Mouse (Mus musculus) ovary, postnatal 14 days (tissue): ENCODE measurements around the gene Tspan11.

Source experiments
- DNase-seq: peaks from one replicate; pipeline ENCODE4 v3.0.0; 2022; ENCODE audit warnings: low spot score

The Tspan11 gene

GRCm38 (mm10) chr6:127933841-127934240 lies 46.5 kb downstream of the Tspan11 start:
- no peak for DNase-seq

DNA sequence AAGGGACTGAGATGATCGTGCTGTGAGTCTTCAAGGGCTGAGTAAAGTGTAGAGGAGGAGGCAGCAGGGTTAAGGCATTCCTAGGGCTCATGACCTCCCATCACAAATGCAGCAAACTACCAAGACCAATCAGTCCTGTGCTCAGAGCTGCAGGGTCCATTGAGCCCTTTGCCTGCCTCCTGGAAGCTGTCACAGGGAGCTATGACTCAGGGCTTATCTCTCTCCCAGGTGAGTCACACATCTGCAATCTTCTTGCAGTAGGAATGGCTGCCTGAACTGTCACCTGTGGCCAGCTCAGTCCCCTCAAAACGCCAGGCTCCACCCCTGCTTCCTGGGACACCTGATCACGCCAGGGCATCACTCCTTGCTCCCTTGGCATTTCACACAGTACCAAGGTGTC lies 47.7 kb downstream of the Tspan11 start:
- DNase-seq: no peak

- DNase-seq: no peak
Observed at GRCm38 (mm10) chr6:127942421-127942820, 55.0 kb downstream of the Tspan11 start.

GRCm38 (mm10) chr6:127945725-127946124 lies 58.3 kb downstream of the Tspan11 start:
- DNase-seq: peak; percentile 73

DNA sequence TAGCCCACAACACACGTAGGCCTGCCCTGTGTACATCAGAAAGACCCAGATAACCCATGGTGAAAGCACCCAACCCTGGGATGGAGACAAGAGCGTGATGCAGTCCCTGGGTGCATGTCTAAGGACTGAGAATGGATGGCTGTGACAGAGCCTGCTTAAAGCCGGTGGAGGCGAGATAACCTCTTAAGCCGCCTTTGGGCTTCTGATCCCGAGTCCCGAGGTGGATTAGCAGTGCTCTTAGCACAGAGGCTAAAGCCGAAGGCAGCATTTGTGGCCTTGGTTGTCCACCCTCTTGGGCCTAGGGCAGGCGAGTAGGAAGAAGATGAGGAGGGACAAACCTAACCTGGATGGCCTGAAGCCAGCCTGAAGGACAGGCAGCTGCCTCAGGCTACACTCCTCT lies 61.3 kb downstream of the Tspan11 start:
- no peak for DNase-seq

- DNase-seq: no peak
Observed at GRCm38 (mm10) chr6:127949885-127950284, 62.5 kb downstream of the Tspan11 start.

- DNase-seq: no peak
Observed at GRCm38 (mm10) chr6:127953071-127953470, 65.7 kb downstream of the Tspan11 start.

GRCm38 (mm10) chr6:127956172-127956571 lies 68.8 kb downstream of the Tspan11 start:
- DNase-seq: no peak

- no peak for DNase-seq
Observed at GRCm38 (mm10) chr6:127960203-127960602, 72.8 kb downstream of the Tspan11 start.

GRCm38 (mm10) chr6:127965497-127965896 lies 78.1 kb downstream of the Tspan11 start:
- no peak for DNase-seq

GRCm38 (mm10) chr6:127969709-127970108 lies 82.3 kb downstream of the Tspan11 start:
- DNase-seq: no peak

GRCm38 (mm10) chr6:127970120-127970519 lies 82.7 kb downstream of the Tspan11 start:
- peak; percentile 81 for DNase-seq

DNA sequence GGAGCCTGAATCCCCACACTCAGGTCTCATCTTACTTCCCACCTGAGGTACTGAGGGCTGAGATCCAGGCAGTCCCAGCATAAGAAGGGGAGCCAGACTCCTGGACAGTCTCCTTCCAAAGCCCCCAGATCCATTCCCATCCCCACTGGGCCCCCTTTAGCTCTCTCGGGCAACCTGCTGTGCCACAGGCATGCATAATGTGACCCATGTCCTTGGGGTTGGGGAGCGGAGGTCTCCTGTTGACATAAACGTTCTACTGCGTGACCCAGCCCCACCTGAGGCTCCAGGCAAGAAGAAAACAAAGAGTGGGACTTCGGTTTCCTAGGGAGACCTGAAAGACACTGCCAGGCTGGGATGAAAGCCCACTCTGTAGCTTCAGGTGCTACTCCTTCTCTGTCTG lies 83.5 kb downstream of the Tspan11 start:
- no peak for DNase-seq

GRCm38 (mm10) chr6:127971931-127972330 lies 84.5 kb downstream of the Tspan11 start:
- no peak for DNase-seq

DNA sequence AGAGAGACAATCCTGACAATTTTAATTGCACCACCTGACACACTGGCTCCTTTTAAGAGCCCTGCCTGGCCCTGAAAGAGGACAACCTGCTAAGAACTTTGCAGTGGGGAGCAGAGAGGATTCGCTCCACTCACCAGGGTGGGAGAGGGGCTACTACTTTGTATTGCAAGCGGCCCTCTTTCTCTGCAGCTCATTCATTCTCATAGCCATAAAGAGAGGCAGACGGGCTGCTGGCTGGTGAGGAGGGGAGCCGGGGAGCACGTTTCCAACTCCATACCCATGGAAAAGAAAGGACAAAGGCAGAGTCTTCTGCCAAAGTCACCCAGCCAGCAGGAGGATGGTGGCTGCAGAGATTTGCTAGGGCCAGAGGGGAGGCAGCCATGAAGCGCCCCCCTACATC lies 86.2 kb downstream of the Tspan11 start:
- no peak for DNase-seq

DNA sequence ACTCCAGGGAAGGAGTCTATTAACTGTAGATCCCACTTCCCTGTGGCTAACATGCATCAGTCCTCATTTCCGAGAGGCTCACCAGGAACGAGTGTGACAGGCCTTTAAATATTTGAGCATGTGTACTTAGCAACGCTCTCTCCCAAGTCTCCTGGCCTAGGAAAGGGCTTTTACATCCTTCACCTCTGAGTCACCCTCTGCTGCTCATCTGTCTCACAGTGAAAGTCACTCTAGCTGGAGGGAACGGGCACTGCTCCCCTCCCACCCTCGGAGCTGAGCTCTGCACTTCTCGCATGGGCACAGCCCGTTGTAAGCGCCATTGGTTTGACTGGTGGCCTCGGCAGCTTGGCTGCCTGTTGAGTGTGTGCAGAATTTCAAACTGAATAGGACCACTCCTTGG lies 86.6 kb downstream of the Tspan11 start:
- no peak for DNase-seq

DNA sequence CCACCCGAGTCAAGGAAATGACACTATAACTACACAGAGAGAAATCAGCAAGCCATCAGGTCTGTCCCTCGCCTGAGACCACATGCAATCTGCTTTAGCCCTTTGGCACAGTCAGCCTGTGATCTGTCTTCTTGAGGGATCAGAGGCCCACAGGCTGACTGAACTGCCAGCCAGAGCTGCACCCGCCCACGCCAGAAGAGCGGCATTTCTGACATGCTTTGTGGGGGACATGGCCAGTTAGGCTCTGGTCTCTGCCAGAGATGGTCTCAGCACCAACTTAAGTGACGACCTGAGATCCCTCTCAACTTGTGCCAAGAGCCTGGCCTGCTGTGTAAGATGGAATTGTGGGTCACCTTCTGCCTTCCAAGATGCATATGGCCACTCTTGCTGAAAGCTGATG lies 89.3 kb downstream of the Tspan11 start:
- DNase-seq: no peak

DNA sequence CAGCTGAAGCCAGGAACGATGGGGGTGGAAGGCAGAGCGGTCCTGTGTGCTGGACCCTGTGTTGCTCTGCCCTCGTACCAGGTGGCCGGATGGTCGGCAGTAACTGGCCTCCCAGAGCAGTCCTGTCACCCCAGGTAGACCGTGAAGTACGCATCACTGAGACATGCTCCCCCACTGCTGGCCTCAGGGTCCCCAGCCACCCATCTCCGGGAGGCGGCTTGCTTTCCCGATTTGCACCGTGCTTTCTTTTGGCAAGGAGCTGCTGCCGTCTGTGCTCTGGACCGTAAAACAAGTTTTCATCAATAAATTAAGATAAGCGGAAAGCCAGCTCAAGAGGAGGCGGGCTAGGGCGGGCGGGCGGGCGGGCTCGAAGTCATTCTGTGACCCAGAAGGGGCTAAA lies 91.6 kb downstream of the Tspan11 start:
- no peak for DNase-seq

GRCm38 (mm10) chr6:127979831-127980230 lies 92.4 kb downstream of the Tspan11 start:
- DNase-seq: no peak

GRCm38 (mm10) chr6:127980381-127981045 lies 93.1 kb downstream of the Tspan11 start:
- no peak for DNase-seq

GRCm38 (mm10) chr6:127981176-127981575 lies 93.8 kb downstream of the Tspan11 start:
- peak; percentile 37 for DNase-seq

DNA sequence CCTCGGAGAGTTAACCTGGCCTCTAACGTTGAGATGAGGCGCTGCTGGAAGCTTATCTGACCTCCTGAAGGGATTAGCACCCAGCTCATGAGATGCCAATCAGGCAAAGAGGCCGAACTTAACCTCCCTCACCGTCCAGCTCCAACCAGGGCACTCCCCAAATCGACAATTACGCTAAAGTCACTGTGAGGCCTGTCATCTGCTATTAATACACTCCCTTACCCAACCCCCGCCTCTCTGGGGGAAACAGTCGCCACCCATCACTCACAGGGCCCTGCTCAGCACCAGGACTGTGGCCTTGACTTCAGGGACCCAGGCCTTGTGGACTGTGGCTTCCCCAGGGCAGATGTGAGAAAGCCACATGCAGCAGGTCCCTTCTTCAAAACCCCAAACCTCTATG lies 99.0 kb downstream of the Tspan11 start:
- DNase-seq: no peak

- DNase-seq: no peak
Observed at GRCm38 (mm10) chr6:127987374-127987773, 100.0 kb downstream of the Tspan11 start.

- no peak for DNase-seq
Observed at GRCm38 (mm10) chr6:127988944-127989494, 101.6 kb downstream of the Tspan11 start.
